Mouse (Mus musculus) bone marrow, adult 2 months (tissue): ENCODE results near the gene Igf2.

Experiments used
- CTCF ChIP-seq: fragments of 200-500 bp; IDR thresholded peaks from 2 replicates; pipeline ENCODE4 v1.5.1; 2011; ENCODE audit warnings: low read length, control low read depth; ENCODE audit not compliant: control insufficient read depth, insufficient read depth
- POLR2A ChIP-seq: fragments of 200-500 bp; IDR thresholded peaks from 2 replicates; pipeline ENCODE4 v1.6.1; 2011; ENCODE audit warnings: low read depth, mild to moderate bottlenecking, control low read depth, low read length, borderline replicate concordance; ENCODE audit not compliant: control insufficient read depth

GRCm38 (mm10) chr7:142656055-142656454 lies 10.6 kb downstream of the Igf2 start:
- TF ChIP-seq POLR2A (no peak), CTCF (no peak)
